ENCODE assay signal across 7 mouse cellular contexts in the genomic region with DNA sequence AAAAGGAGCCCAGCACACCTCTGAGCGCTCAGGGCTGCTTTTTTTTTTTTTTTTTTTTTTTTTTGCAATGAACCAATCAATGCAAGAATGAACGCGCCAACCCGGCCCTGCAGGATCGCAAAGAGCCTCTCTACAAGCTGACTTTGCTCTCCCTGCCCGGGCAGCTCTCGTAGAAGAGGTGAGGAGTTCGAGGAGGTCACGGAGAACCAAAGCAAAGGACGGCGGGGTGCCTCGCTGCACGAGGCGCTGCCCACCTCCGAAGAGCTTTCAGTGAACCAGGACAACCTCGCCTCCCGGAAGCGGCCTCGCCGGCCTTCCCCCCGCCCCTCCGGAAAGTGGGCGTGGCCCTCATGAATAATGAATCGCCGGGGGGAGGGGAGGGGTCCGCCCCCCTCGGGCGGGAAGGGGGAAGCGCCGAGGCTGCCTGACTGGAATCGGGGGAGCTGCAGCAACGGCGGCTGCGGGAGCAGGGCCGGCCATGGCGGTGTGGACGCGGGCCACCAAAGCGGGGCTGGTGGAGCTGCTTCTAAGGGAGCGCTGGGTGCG. TPM values are rescaled to one million over a fixed set of nuclear protein-coding genes. Genes with fewer than 3 reads are reported as not detected.
A peak's percentile ranks its signal among the peaks of the same experiment; 100 is the strongest.
DNase-seq lines count a peak whose midpoint lies in the region; ATAC-seq lines count a peak whose summit lies in the region.

Gene Sntb2 (plus strand): TSS at position 427 of the 546 bp plus-strand sequence.

- peak within 1 kb of the TSS; percentile 55 for H3K4me2 ChIP-seq in limb, embryonic 11.5 days (ENCODE audit: low read depth, severe bottlenecking)
- peak within 1 kb of the TSS; percentile 86 for H3K4me2 ChIP-seq in midbrain, embryonic 14.5 days (ENCODE audit: low read length)

- H3K9ac ChIP-seq in limb, embryonic 11.5 days (ENCODE audit: low read length), result peak within 1 kb of the TSS; percentile 93
- peak within 1 kb of the TSS; percentile 78 for H3K9ac ChIP-seq in midbrain, embryonic 14.5 days (replicated peaks; ENCODE audit: low read length)

- peak within 1 kb of the TSS; percentile 67 for H3K4me3 ChIP-seq in limb, embryonic 11.5 days (ENCODE audit: low read depth, low read length)
- H3K4me3 ChIP-seq in midbrain, embryonic 14.5 days (replicated peaks; ENCODE audit: low read depth, low read length), result peak within 1 kb of the TSS; percentile 80

- H3K9me3 ChIP-seq in limb, embryonic 11.5 days (ENCODE audit: control insufficient read depth, low read length), result no peaks in the 10 kb centered on the region
- H3K9me3 ChIP-seq in midbrain, embryonic 14.5 days (ENCODE audit: control insufficient read depth, low read length), result no peaks in the 10 kb centered on the region

- H3K4me1 ChIP-seq in limb, embryonic 11.5 days (ENCODE audit: control insufficient read depth, insufficient read depth, low read length), result peaks cover 17% of the 10 kb centered on the region
- peaks cover 19% of the 10 kb centered on the region for H3K4me1 ChIP-seq in midbrain, embryonic 14.5 days (ENCODE audit: control insufficient read depth, insufficient read depth, low read length)

- peak within 1 kb of the TSS; percentile 84 for H3K27ac ChIP-seq in limb, embryonic 11.5 days (replicated peaks; ENCODE audit: low read depth, low read length)
- H3K27ac ChIP-seq in midbrain, embryonic 14.5 days (replicated peaks; ENCODE audit: low read depth, low read length), result peak within 1 kb of the TSS; percentile 90

- H3K36me3 ChIP-seq in limb, embryonic 11.5 days (ENCODE audit: control insufficient read depth, insufficient read depth, low read length), result no peaks in the 10 kb centered on the region
- no peaks in the 10 kb centered on the region for H3K36me3 ChIP-seq in midbrain, embryonic 14.5 days (ENCODE audit: control insufficient read depth, insufficient read depth, low read length)

- 0% methylated on average over 40 of the region's 41 CpGs for WGBS in limb, embryonic 11.5 days
- under 1% methylated on average over 41 of the region's 41 CpGs for WGBS in midbrain, embryonic 14.5 days

- DNase-seq in adrenal gland, adult 2 months, result peak; percentile 97
- DNase-seq in embryo, embryonic 11 days, result peak; percentile 100
- peak; percentile 100 for DNase-seq in heart, adult 11 months
- DNase-seq in kidney, adult 18-20 months, result peak; percentile 95
- DNase-seq in limb, embryonic 11.5 days (ENCODE audit: low spot score), result peak; percentile 98
- DNase-seq in midbrain, embryonic 14.5 days, result peak; percentile 98
- peak; percentile 87 to 95 for DNase-seq in spleen, adult 18-20 months

- H3K27me3 ChIP-seq in limb, embryonic 11.5 days (ENCODE audit: control insufficient read depth, insufficient read depth, low read length), result no peaks in the 10 kb centered on the region
- peaks cover 5% of the 10 kb centered on the region; the same call in 1 of the 2 replicates for H3K27me3 ChIP-seq in midbrain, embryonic 14.5 days (ENCODE audit: control insufficient read depth, insufficient read depth, low read length)

- ATAC-seq in limb, embryonic 11.5 days (ENCODE audit: insufficient number of reproducible peaks, low FRiP score, low TSS enrichment, low read depth), result peak; percentile 65
- peak; percentile 92 for ATAC-seq in midbrain, embryonic 14.5 days (ENCODE audit: low FRiP score, low TSS enrichment)

RNA-seq across cellular contexts. Expression of gene Sntb2, which starts in this region (rescaled TPM):
- 10 to 100 TPM; 21.7 to 27.9 TPM for total RNA-seq in adrenal gland, adult 2 months (2021)
- polyA plus RNA-seq in adrenal gland, adult 2 months (2012; rRNA removed), result 8.4 and 10.7 TPM in 2 replicates
- polyA plus RNA-seq in limb, embryonic 11.5 days (2014; fragmentation: Nextera tagmentation; extraction: Ambion mirVana), result 10.7 and 12.9 TPM in 2 replicates
- polyA plus RNA-seq in midbrain, embryonic 14.5 days (2014; fragmentation: Nextera tagmentation; extraction: Ambion mirVana), result 3.5 and 3.9 TPM in 2 replicates

Comparison
In these comparisons a context has a peak if more than half of its experiments do, and no peak if none do; other contexts are left out.
1. Peak in every context shown above with its lines: DNase-seq, ATAC-seq, H3K4me3 ChIP-seq and H3K27ac ChIP-seq.